Mouse (Mus musculus) MEL (cell line): ENCODE measurements around the gene Acin1. TPM values are rescaled to one million over a fixed set of nuclear protein-coding genes. Genes with fewer than 3 reads are reported as not detected.

Experiments used
- DNase-seq: peaks from one replicate; pipeline ENCODE4 v3.0.0; 2011; ENCODE audit warnings: low read depth, low spot score
- H3K27ac ChIP-seq: 2 replicates; pipeline ENCODE4 v1.5.1; 2012; ENCODE audit warnings: low read depth, mild to moderate bottlenecking, control low read depth, low read length, moderate library complexity; ENCODE audit not compliant: control insufficient read depth
- H3K27me3 ChIP-seq, 2 experiments: fragments of 150-350 bp in 1 of 2; sonication (generic) in 1 of 2; 2 replicates each; pipeline ENCODE4 v1.6.1; 2012; ENCODE audit warnings: low read length in 2 of 2, mild to moderate bottlenecking in 2 of 2, improper control_type of control experiment in 1 of 2, moderate library complexity in 1 of 2; ENCODE audit not compliant: insufficient read depth in 2 of 2, control insufficient read depth in 1 of 2
- H3K36me3 ChIP-seq, 2 experiments: 2 replicates each; pipeline ENCODE4 v1.6.1; 2012 to 2014; ENCODE audit warnings: low read length in 2 of 2, improper control_type of control experiment in 1 of 2, inconsistent platforms in 1 of 2, mild to moderate bottlenecking in 1 of 2; ENCODE audit not compliant: insufficient read depth in 2 of 2, control insufficient read depth in 1 of 2
- H3K4me1 ChIP-seq, 2 experiments: fragments of 150-350 bp in 1 of 2; sonication (generic) in 1 of 2; 2 replicates each; pipeline ENCODE4 v1.6.1; 2012; ENCODE audit warnings: low read length in 2 of 2, improper control_type of control experiment in 1 of 2, mild to moderate bottlenecking in 1 of 2; ENCODE audit not compliant: insufficient read depth in 2 of 2, control insufficient read depth in 1 of 2
- H3K4me3 ChIP-seq, 2 experiments: fragments of 150-350 bp in 1 of 2; sonication (generic) in 1 of 2; 2 replicates each; pipeline ENCODE4 v1.5.1; 2012; ENCODE audit warnings: low read depth in 2 of 2, low read length in 2 of 2, mild to moderate bottlenecking in 2 of 2, moderate library complexity in 2 of 2, control low read depth in 1 of 2, improper control_type of control experiment in 1 of 2; ENCODE audit not compliant: control insufficient read depth in 1 of 2, insufficient read depth in 1 of 2
- H3K79me2 ChIP-seq: 2 replicates; pipeline ENCODE4 v1.6.1; 2012; ENCODE audit warnings: mild to moderate bottlenecking, low read length, moderate library complexity; ENCODE audit not compliant: control insufficient read depth, poor library complexity, insufficient read depth
- H3K9ac ChIP-seq: 2 replicates; pipeline ENCODE4 v1.6.1; 2012; ENCODE audit warnings: low read depth, mild to moderate bottlenecking, control low read depth, low read length, moderate library complexity; ENCODE audit not compliant: control insufficient read depth, poor library complexity, severe bottlenecking
- H3K9me3 ChIP-seq: fragments of 150-350 bp; sonication (generic); replicated peaks from 2 replicates; pipeline ENCODE4 v1.6.1; 2012; ENCODE audit warnings: mild to moderate bottlenecking, low read length, improper control_type of control experiment, moderate library complexity; ENCODE audit not compliant: insufficient read depth
- CHD1 ChIP-seq: IDR thresholded peaks from 2 replicates; pipeline ENCODE4 v1.6.1; 2012; ENCODE audit warnings: low read depth, mild to moderate bottlenecking, inconsistent platforms, low read length, improper control_type of control experiment
- CTCF ChIP-seq, 3 experiments: IDR thresholded peaks in 2 of 3; conservative IDR thresholded peaks in 1 of 3; 2 replicates each; pipeline ENCODE4 v1.5.1; 2011 to 2012; ENCODE audit warnings: low read length in 3 of 3, low read depth in 2 of 3, mild to moderate bottlenecking in 2 of 3, improper control_type of control experiment in 1 of 3, inconsistent platforms in 1 of 3, mixed read lengths in 1 of 3, moderate library complexity in 1 of 3; ENCODE audit not compliant: control insufficient read depth in 1 of 3, insufficient read depth in 1 of 3, poor library complexity in 1 of 3, severe bottlenecking in 1 of 3
- ETS1 ChIP-seq: IDR thresholded peaks from 2 replicates; pipeline ENCODE4 v1.6.1; 2012; ENCODE audit warnings: low read depth, mild to moderate bottlenecking, inconsistent platforms, low read length, improper control_type of control experiment, moderate library complexity
- MAX ChIP-seq: IDR thresholded peaks from 2 replicates; pipeline ENCODE4 v1.6.1; 2011; ENCODE audit warnings: low read length, improper control_type of control experiment
- MEF2A ChIP-seq: IDR thresholded peaks from 2 replicates; pipeline ENCODE4 v1.6.1; 2014; ENCODE audit warnings: low read depth, mild to moderate bottlenecking, inconsistent platforms, low read length, improper control_type of control experiment; ENCODE audit not compliant: poor library complexity, insufficient replicate concordance, severe bottlenecking; ENCODE audit errors: extremely low read depth
- NELFE ChIP-seq: IDR thresholded peaks from 2 replicates; pipeline ENCODE4 v1.6.1; 2011; ENCODE audit warnings: low read depth, low read length, improper control_type of control experiment
- NRF1 ChIP-seq: IDR thresholded peaks from 2 replicates; pipeline ENCODE4 v1.6.1; 2014; ENCODE audit warnings: low read depth, mild to moderate bottlenecking, inconsistent platforms, low read length, improper control_type of control experiment, moderate library complexity; ENCODE audit not compliant: poor library complexity, insufficient read depth, severe bottlenecking
- RAD21 ChIP-seq: IDR thresholded peaks from 2 replicates; pipeline ENCODE4 v1.6.1; 2011; ENCODE audit warnings: mild to moderate bottlenecking, low read depth, low read length, improper control_type of control experiment
- SMC3 ChIP-seq: IDR thresholded peaks from 2 replicates; pipeline ENCODE4 v1.6.1; 2011; ENCODE audit warnings: low read depth, low read length, improper control_type of control experiment
- USF1 ChIP-seq: IDR thresholded peaks from 2 replicates; pipeline ENCODE4 v1.6.1; 2014; ENCODE audit warnings: low read depth, mild to moderate bottlenecking, inconsistent platforms, low read length, improper control_type of control experiment, moderate library complexity
- ZC3H11A ChIP-seq: IDR thresholded peaks from 2 replicates; pipeline ENCODE4 v1.6.1; 2012; ENCODE audit warnings: low read depth, mild to moderate bottlenecking, inconsistent platforms, low read length, improper control_type of control experiment
- ZNF384 ChIP-seq: IDR thresholded peaks from 2 replicates; pipeline ENCODE4 v1.6.1; 2012; ENCODE audit warnings: low read depth, mild to moderate bottlenecking, inconsistent platforms, low read length, improper control_type of control experiment
- polyA plus RNA-seq, 2 experiments: library from polyadenylated mRNA; stranded (reverse) in 1 of 2; unstranded in 1 of 2; fragments of >175 nt in 1 of 2; fragments of >200 nt in 1 of 2; gene quantifications; 2 replicates each; pipeline versions ENCODE4 v1.2.1 to v1.2.4; 2012; ENCODE audit warnings: low replicate concordance in 2 of 2, low read depth in 1 of 2; ENCODE audit not compliant: insufficient read length in 2 of 2, insufficient read depth in 1 of 2, missing spikeins in 1 of 2
- total RNA-seq: library from RNA; depleted of rRNA; stranded (reverse); fragments of 300-350 nt; gene quantifications from 2 replicates; pipeline ENCODE4 v1.2.3, GENCODE M21; 2012

Acin1 gene
- total and polyA plus RNA-seq, 3 experiments: 103 to 248 (median 115) TPM

DNA sequence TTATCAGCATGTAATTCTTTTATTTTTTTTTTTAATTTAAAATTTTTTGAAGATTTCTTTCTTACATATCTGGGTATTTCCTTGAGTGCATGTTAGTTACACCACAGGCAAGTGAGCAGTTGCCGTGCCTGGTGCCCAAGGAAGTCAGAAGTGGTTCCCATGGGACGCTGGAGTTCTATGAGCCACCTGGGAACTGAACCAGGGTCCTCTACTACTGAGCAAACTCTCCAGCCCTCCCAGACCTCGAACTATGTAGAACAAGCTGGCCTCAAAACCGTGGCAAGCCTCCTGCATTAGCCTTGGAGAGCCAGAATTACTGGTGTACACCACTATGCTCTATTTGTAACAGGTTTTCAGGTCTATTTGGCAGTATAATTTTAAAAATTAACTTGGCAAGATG is 84.1 kb downstream of the Acin1 start:
- H3K4me3 ChIP-seq: peak overlapping the region; percentile 62 to 83
- DNase-seq: no peak
- no peak for TF ChIP-seq MEF2A
- peak; percentile 68 for TF ChIP-seq ZNF384

DNA sequence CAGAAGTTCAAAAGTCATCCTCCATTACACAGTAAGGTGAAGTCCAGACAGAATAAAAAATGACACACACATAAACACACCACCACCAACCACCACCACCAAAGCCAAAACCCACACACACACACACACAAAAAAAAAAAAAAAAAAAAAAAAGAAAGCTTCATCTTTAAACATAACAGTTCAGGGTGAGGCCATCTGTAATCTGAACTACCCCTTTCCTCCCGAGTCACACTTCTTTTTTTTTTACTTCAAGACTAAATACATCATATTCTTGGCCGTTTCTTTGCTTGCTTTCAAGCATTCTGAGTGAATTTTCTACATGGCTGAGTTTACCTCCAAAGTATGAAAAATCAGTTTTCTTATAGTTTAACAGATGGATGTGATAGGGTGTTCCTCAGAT is 85.1 kb downstream of the Acin1 start:
- peaks cover 0 to 27% of the 10 kb centered on the region in 2 experiments; a peak in 2 of 4 replicates for H3K36me3 ChIP-seq
- peaks cover 3% of the 10 kb centered on the region; the same call in 1 of the 2 replicates for H3K79me2 ChIP-seq
- TF ChIP-seq USF1 (no peak), NELFE (no peak), MAX (no peak), CHD1 (0 out of 2 replicates have a peak, but pooled peaks have one; percentile 43), ZNF384 (peak; percentile 93)
- TF ChIP-seq, all 39 proteins: peak for 2
- Histone ChIP-seq H3K27ac (peak overlapping the region; percentile 90; the same call in 1 of the 2 replicates), H3K4me1 (peaks cover 7 to 25% of the 10 kb centered on the region in 2 experiments), H3K4me3 (no peak overlapping the region), H3K27me3 (no peaks in the 10 kb centered on the region), H3K9me3 (no peaks in the 10 kb centered on the region), H3K9ac (no peak overlapping the region; the same call in none of the 2 replicates)
- peak; percentile 44 for DNase-seq

More for the DNA sequence above, 84.1 kb downstream of the Acin1 start:
- Histone ChIP-seq H3K9ac (peak overlapping the region; percentile 93), H3K27ac (peak overlapping the region; percentile 90), H3K4me1 (peaks cover 7 to 25% of the 10 kb centered on the region in 2 experiments), H3K9me3 (no peaks in the 10 kb centered on the region), H3K36me3 (peaks cover 0 to 27% of the 10 kb centered on the region in 2 experiments; a peak in 2 of 4 replicates), H3K79me2 (peaks cover 3% of the 10 kb centered on the region; the same call in 1 of the 2 replicates), H3K27me3 (no peaks in the 10 kb centered on the region)

DNA sequence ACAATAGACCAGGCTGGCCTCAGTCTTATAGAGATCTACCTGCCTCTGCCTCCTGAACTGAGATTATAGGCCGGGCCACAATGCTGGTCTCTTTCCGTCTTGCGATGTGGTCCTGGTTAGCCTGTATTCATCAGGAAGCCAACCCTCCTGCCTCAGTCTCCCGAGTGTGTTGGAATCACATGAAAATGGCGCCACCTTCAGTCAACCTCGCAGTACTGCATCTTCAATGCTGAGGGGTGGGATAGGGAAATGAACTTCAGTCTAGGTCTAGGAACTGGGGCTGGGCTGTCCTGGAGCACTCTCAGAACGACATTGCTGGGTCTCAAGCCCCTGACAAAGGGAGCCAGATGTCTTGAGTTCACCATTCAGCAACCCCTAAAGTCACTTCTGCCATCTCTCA is 89.6 kb downstream of the Acin1 start:
- no peaks in the 10 kb centered on the region for H3K27me3 ChIP-seq
- DNase-seq: no peak
- H3K4me3 ChIP-seq: no peak overlapping the region
- TF ChIP-seq NELFE (no peak), NRF1 (no peak), ETS1 (no peak), ZC3H11A (peak; percentile 27), RAD21 (peak; percentile 22), SMC3 (peak; percentile 30), CTCF (IDR thresholded peaks at IDR 0.05 in 2 of 3, conservative IDR thresholded peaks at IDR 0.05 in 1 of 3; ENCODE audit: control insufficient read depth in 1 of 3, insufficient read depth in 1 of 3, low read depth in 2 of 3, low read length in 3 of 3, poor library complexity in 1 of 3, severe bottlenecking in 1 of 3) (peak; percentile 41 to 57 (median 46); a peak in 5 of 6 replicates)
- H3K27ac ChIP-seq: no peak overlapping the region
- H3K9ac ChIP-seq: no peak overlapping the region
- H3K36me3 ChIP-seq: peaks cover 0 to 13% of the 10 kb centered on the region in 2 experiments; a peak in 2 of 4 replicates
- no peaks in the 10 kb centered on the region for H3K79me2 ChIP-seq
- H3K4me1 ChIP-seq: peaks cover 4 to 23% of the 10 kb centered on the region in 2 experiments
- H3K9me3 ChIP-seq: no peaks in the 10 kb centered on the region
